ENCODE assay signal across 8 mouse cellular contexts in the genomic region with DNA sequence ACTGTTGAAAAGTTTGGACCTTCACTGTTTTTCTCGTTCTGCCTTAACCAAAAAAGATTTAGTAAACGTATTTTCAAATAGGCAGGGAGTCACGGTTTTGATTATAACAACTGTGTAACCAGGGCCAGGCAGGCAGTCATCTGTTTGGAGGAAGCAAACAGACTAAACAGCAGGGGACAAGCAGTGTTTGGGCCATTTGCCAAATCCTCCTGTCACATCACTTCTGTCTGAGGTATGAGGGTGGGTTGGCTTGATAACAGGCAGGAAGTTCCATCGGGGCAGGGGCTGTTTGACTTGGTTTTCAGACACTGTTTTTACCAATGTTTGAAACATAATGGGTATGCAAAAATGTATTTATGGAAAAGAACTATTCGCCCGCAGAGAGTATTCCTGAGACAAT. TPM values are rescaled to one million over a fixed set of nuclear protein-coding genes. Genes with fewer than 3 reads are reported as not detected.
DNase-seq lines count a peak whose midpoint lies in the region; ATAC-seq and TF ChIP-seq lines count a peak whose summit lies in the region.

No protein-coding gene starts in this region.

- H3K27ac ChIP-seq in limb, embryonic 12.5 days, result 0 out of 2 replicates have a peak overlapping the region, but pooled peaks have one; percentile 8
- H3K27ac ChIP-seq in limb, embryonic 10.5 days, result no peak overlapping the region
- peak overlapping the region; percentile 50 for H3K27ac ChIP-seq in heart, postnatal 0 days (ENCODE audit: low read depth)

- no peak overlapping the region for H3K4me2 ChIP-seq in limb, embryonic 12.5 days
- peak overlapping the region; percentile 4; the same call in 1 of the 2 replicates for H3K4me2 ChIP-seq in heart, postnatal 0 days (ENCODE audit: low read depth, low read length)

- no peak overlapping the region for H3K4me3 ChIP-seq in limb, embryonic 12.5 days (replicated peaks)
- no peak overlapping the region for H3K4me3 ChIP-seq in limb, embryonic 10.5 days
- no peak overlapping the region for H3K4me3 ChIP-seq in heart, postnatal 0 days (ENCODE audit: low read depth, low read length)

- DNase-seq in limb, embryonic 10.5 days (ENCODE audit: low spot score), result no peak
- DNase-seq in cerebellum, postnatal 10 days, result peak; percentile 86 to 87
- peak; percentile 65 for DNase-seq in heart, postnatal 0 days (ENCODE audit: low spot score)
- DNase-seq in left cerebral cortex, adult 18-20 months (ENCODE audit: low spot score in 2 of 2), result no peak
- DNase-seq in layer of hippocampus, adult 18-20 months (ENCODE audit: low spot score in 2 of 2), result no peak
- DNase-seq in adrenal gland, adult 8-10 months, result no peak

- H3K4me1 ChIP-seq in limb, embryonic 12.5 days (replicated peaks), result peaks cover 53% of the 10 kb centered on the region
- H3K4me1 ChIP-seq in limb, embryonic 10.5 days, result peaks cover 22% of the 10 kb centered on the region
- peaks cover 68% of the 10 kb centered on the region for H3K4me1 ChIP-seq in heart, postnatal 0 days (ENCODE audit: control insufficient read depth, insufficient read depth)

- 46% methylated on average over 6 of the region's 6 CpGs for WGBS in limb, embryonic 12.5 days
- WGBS in limb, embryonic 10.5 days, result 55% methylated on average over 6 of the region's 6 CpGs
- WGBS in heart, postnatal 0 days, result 8% methylated on average over 6 of the region's 6 CpGs

- no peak for ATAC-seq in limb, embryonic 12.5 days (ENCODE audit: insufficient number of reproducible peaks, insufficient read depth, low FRiP score, low TSS enrichment, low read depth)
- no peak for ATAC-seq in heart, postnatal 0 days (ENCODE audit: insufficient read depth, low read depth)
- peak; percentile 58 for ATAC-seq in megakaryocyte progenitor cell, adult 5-6 weeks (replicated peaks; ENCODE audit: poor library complexity)

- H3K36me3 ChIP-seq in limb, embryonic 12.5 days, result no peaks in the 10 kb centered on the region
- H3K36me3 ChIP-seq in limb, embryonic 10.5 days, result no peaks in the 10 kb centered on the region
- H3K36me3 ChIP-seq in heart, postnatal 0 days (replicated peaks; ENCODE audit: control insufficient read depth, insufficient read depth, low read length), result no peaks in the 10 kb centered on the region

- H3K27me3 ChIP-seq in limb, embryonic 12.5 days, result no peaks in the 10 kb centered on the region
- H3K27me3 ChIP-seq in limb, embryonic 10.5 days (ENCODE audit: low read depth, poor library complexity, severe bottlenecking), result no peaks in the 10 kb centered on the region
- no peaks in the 10 kb centered on the region for H3K27me3 ChIP-seq in heart, postnatal 0 days (ENCODE audit: control insufficient read depth, insufficient read depth, low read length)

- TF ChIP-seq CTCF in heart, postnatal 0 days (IDR thresholded peaks at IDR 0.05; ENCODE audit: low read depth), result no peak

- no peak for TF ChIP-seq EP300 in heart, postnatal 0 days (IDR thresholded peaks at IDR 0.05; ENCODE audit: low read depth)

- no peak overlapping the region for H3K9ac ChIP-seq in limb, embryonic 12.5 days (replicated peaks)
- no peak overlapping the region for H3K9ac ChIP-seq in heart, postnatal 0 days (replicated peaks; ENCODE audit: low read depth, low read length)

- H3K9me3 ChIP-seq in limb, embryonic 12.5 days, result no peaks in the 10 kb centered on the region
- H3K9me3 ChIP-seq in limb, embryonic 10.5 days (replicated peaks), result no peaks in the 10 kb centered on the region
- H3K9me3 ChIP-seq in heart, postnatal 0 days (replicated peaks; ENCODE audit: control insufficient read depth, low read length), result no peaks in the 10 kb centered on the region

RNA-seq across cellular contexts. Expression of gene Zfand3, which starts 22.1 kb away (rescaled TPM):
- polyA plus RNA-seq in limb, embryonic 12.5 days (2016; fragmentation: Nextera tagmentation; extraction: Ambion mirVana), result 59.6 and 60.2 TPM in 2 replicates
- 53.9 and 62.8 TPM in 2 replicates for polyA plus RNA-seq in limb, embryonic 10.5 days (2016; fragmentation: Nextera tagmentation; extraction: Ambion mirVana)
- total RNA-seq in heart, postnatal 0 days (2014; rRNA removed; ENCODE audit: low replicate concordance), result 77.7 and 131 TPM in 2 replicates
- polyA plus RNA-seq in heart, postnatal 0 days (2015; fragmentation: Nextera tagmentation; extraction: Ambion mirVana), result 49.0 and 53.2 TPM in 2 replicates
- 16.2 and 18.1 TPM in 2 replicates for total RNA-seq in megakaryocyte progenitor cell, adult 5-6 weeks (2015)
- 9.1 and 11.4 TPM in 2 replicates for total RNA-seq in megakaryocyte progenitor cell, adult 5-6 weeks (2017)
- total RNA-seq in left cerebral cortex, adult 18-20 months (2021), result 100 to 1,000 TPM; 108 to 109 TPM
- total RNA-seq in layer of hippocampus, adult 18-20 months (2021), result 100 to 1,000 TPM; 119 to 120 TPM
- 100 to 1,000 TPM; 150 to 175 (median 171) TPM for total RNA-seq in adrenal gland, adult 8-10 months (2022)

RNA-seq across cellular contexts. Expression of gene Mdga1, which starts 56.7 kb away (rescaled TPM):
- 4.6 and 4.7 TPM in 2 replicates for polyA plus RNA-seq in limb, embryonic 12.5 days (2016; fragmentation: Nextera tagmentation; extraction: Ambion mirVana)
- polyA plus RNA-seq in limb, embryonic 10.5 days (2016; fragmentation: Nextera tagmentation; extraction: Ambion mirVana), result 1.2 and 4.0 TPM in 2 replicates
- total RNA-seq in heart, postnatal 0 days (2014; rRNA removed; ENCODE audit: low replicate concordance), result 9.5 and 11.6 TPM in 2 replicates
- polyA plus RNA-seq in heart, postnatal 0 days (2015; fragmentation: Nextera tagmentation; extraction: Ambion mirVana), result 4.9 and 5.2 TPM in 2 replicates
- 4.9 and 8.3 TPM in 2 replicates for total RNA-seq in megakaryocyte progenitor cell, adult 5-6 weeks (2015)
- total RNA-seq in megakaryocyte progenitor cell, adult 5-6 weeks (2017), result 2.3 and 3.7 TPM in 2 replicates
- 10 to 100 TPM; 25.1 to 25.6 TPM for total RNA-seq in left cerebral cortex, adult 18-20 months (2021)
- total RNA-seq in layer of hippocampus, adult 18-20 months (2021), result 10 to 100 TPM; 53.8 to 63.8 TPM
- total RNA-seq in adrenal gland, adult 8-10 months (2022), result 1 to 10 TPM in 1 of 4 experiments, under 1 TPM in 3; 0.21 to 2.2 (median 0.66) TPM

Comparison
In these comparisons a context has a peak if more than half of its experiments do, and no peak if none do; other contexts are left out.
1. DNase-seq: peak in cerebellum, postnatal 10 days (2 of 2) and heart, postnatal 0 days (single experiment); none in limb, embryonic 10.5 days (single experiment), left cerebral cortex, adult 18-20 months (0 of 2), layer of hippocampus, adult 18-20 months (0 of 2) and adrenal gland, adult 8-10 months (single experiment).